Mouse (Mus musculus): Measurements from ENCODE around the gene Zfp979.

DNA sequence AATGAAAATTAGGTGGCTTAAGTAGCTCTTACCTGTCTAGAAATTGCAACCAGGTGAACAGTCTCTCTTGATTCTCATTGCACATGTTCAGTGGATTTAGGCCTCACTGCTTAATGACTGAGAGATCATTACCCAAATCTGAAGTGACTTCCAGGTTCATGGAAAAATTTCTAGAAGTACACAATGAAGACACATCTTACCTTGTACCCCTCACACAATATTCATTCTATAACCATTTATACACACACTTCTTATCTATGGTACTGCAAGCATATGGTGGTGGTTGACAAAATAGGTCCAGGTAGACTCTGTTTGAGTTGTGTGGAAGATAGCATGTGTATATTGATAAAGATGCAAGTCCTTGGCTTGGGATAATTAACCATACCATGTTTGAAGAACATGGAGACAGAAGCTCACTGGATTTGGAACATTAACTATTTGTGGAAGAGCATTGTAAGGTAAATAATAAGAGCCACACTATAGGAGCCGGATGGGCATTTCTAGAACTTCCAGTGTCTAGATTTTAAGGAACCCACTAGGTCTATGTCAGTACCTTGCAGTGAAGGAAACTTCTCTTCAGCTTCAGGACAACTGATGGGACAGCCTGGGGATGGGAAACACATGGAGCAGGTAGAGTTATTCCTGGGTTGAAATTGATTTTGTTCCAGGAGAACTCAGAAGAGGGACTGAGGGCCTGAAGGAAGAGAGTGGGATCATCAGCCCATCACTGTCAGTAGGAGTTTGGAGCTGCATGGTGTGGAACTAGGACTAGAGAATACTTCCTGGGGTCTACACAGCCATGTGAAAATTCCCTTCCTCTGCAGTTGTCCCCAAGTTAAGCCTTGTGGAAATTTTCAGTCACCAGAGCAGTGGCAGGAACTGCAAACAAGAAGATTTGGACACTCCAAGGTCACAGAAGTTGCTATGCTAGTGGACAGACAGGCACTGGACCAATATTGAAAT is 55.5 kb downstream of the Zfp979 start:
- TF ChIP-seq POLR2A (IDR thresholded peaks at IDR 0.05; ENCODE audit: control insufficient read depth in 1 of 2, insufficient read depth in 1 of 2, low read depth in 1 of 2, low read length in 2 of 2, poor library complexity in 1 of 2) (no peak), CTCF (IDR thresholded peaks at IDR 0.05 in 2 of 3, conservative IDR thresholded peaks at IDR 0.05 in 1 of 3; ENCODE audit: control insufficient read depth in 1 of 3, insufficient read depth in 1 of 3, low read depth in 2 of 3, low read length in 3 of 3, poor library complexity in 1 of 3, severe bottlenecking in 1 of 3) (no peak), CHD1 (IDR thresholded peaks at IDR 0.05; ENCODE audit: low read depth, low read length) (no peak), RCOR1 (IDR thresholded peaks at IDR 0.05; ENCODE audit: low read depth, low read length) (no peak), ZNF384 (IDR thresholded peaks at IDR 0.05; ENCODE audit: low read depth, low read length) (no peak), MAX (IDR thresholded peaks at IDR 0.05; ENCODE audit: low read length) (no peak), EP300 (IDR thresholded peaks at IDR 0.05; ENCODE audit: low read depth in 1 of 2, low read length in 2 of 2) (no peak)

All from MEL (cell line).